Mouse (Mus musculus) MEL (cell line): Measurements from ENCODE around the gene Zfp740.

ENCODE experiments used
- CHD2 ChIP-seq: IDR thresholded peaks from 2 replicates; pipeline ENCODE4 v1.6.1; 2011; ENCODE audit warnings: low read length, improper control_type of control experiment
- CTCF ChIP-seq, 3 experiments: IDR thresholded peaks in 2 of 3; conservative IDR thresholded peaks in 1 of 3; 2 replicates each; pipeline ENCODE4 v1.5.1; 2011 to 2012; ENCODE audit warnings: low read length in 3 of 3, low read depth in 2 of 3, mild to moderate bottlenecking in 2 of 3, improper control_type of control experiment in 1 of 3, inconsistent platforms in 1 of 3, mixed read lengths in 1 of 3, moderate library complexity in 1 of 3; ENCODE audit not compliant: control insufficient read depth in 1 of 3, insufficient read depth in 1 of 3, poor library complexity in 1 of 3, severe bottlenecking in 1 of 3
- E2F4 ChIP-seq: IDR thresholded peaks from 2 replicates; pipeline ENCODE4 v1.6.1; 2011; ENCODE audit warnings: low read depth, low read length, improper control_type of control experiment, borderline replicate concordance
- EP300 ChIP-seq, 2 experiments: IDR thresholded peaks; 2 replicates each; pipeline ENCODE4 v1.6.1; 2011; ENCODE audit warnings: improper control_type of control experiment in 2 of 2, low read length in 2 of 2, low read depth in 1 of 2, mild to moderate bottlenecking in 1 of 2
- JUND ChIP-seq: IDR thresholded peaks from 2 replicates; pipeline ENCODE4 v1.6.1; 2011; ENCODE audit warnings: low read depth, mild to moderate bottlenecking, improper control_type of control experiment, low read length
- POLR2A ChIP-seq, 2 experiments: IDR thresholded peaks; 2 replicates each; pipeline ENCODE4 v1.6.1; 2011 to 2012; ENCODE audit warnings: low read length in 2 of 2, mild to moderate bottlenecking in 2 of 2, control low read depth in 1 of 2, improper control_type of control experiment in 1 of 2, low read depth in 1 of 2, moderate library complexity in 1 of 2; ENCODE audit not compliant: control insufficient read depth in 1 of 2, insufficient read depth in 1 of 2, poor library complexity in 1 of 2
- TCF12 ChIP-seq: IDR thresholded peaks from 2 replicates; pipeline ENCODE4 v1.6.1; 2014; ENCODE audit warnings: low read depth, mild to moderate bottlenecking, inconsistent platforms, low read length, improper control_type of control experiment, moderate library complexity
- ZC3H11A ChIP-seq: IDR thresholded peaks from 2 replicates; pipeline ENCODE4 v1.6.1; 2012; ENCODE audit warnings: low read depth, mild to moderate bottlenecking, inconsistent platforms, low read length, improper control_type of control experiment

- no peak for TF ChIP-seq CTCF (IDR thresholded peaks at IDR 0.05 in 2 of 3, conservative IDR thresholded peaks at IDR 0.05 in 1 of 3; ENCODE audit: control insufficient read depth in 1 of 3, insufficient read depth in 1 of 3, low read depth in 2 of 3, low read length in 3 of 3, poor library complexity in 1 of 3, severe bottlenecking in 1 of 3)
- TF ChIP-seq ZC3H11A, result no peak
- TF ChIP-seq JUND, result no peak
- no peak for TF ChIP-seq EP300 (IDR thresholded peaks at IDR 0.05; ENCODE audit: low read depth in 1 of 2, low read length in 2 of 2)
- TF ChIP-seq TCF12, result no peak
- no peak for TF ChIP-seq E2F4
- no peak for TF ChIP-seq CHD2
- no peak for TF ChIP-seq POLR2A (IDR thresholded peaks at IDR 0.05; ENCODE audit: control insufficient read depth in 1 of 2, insufficient read depth in 1 of 2, low read depth in 1 of 2, low read length in 2 of 2, poor library complexity in 1 of 2)
These were observed 14.2 kb upstream of the Zfp740 start for GRCm38 (mm10) chr15:102188883-102189282.
